Mouse (Mus musculus): ENCODE data around the gene Psen1.

GRCm38 (mm10) chr12:83726510-83727308 lies 38.8 kb downstream of the Psen1 start:
- TF ChIP-seq CTCF (IDR thresholded peaks at IDR 0.05; ENCODE audit: low read depth) (no peak), EP300 (IDR thresholded peaks at IDR 0.05; ENCODE audit: low read depth) (peak; percentile 71)

Data from heart, postnatal 0 days (tissue).